Comparison of ENCODE assay signal across 10 mouse cellular contexts in the genomic region with DNA sequence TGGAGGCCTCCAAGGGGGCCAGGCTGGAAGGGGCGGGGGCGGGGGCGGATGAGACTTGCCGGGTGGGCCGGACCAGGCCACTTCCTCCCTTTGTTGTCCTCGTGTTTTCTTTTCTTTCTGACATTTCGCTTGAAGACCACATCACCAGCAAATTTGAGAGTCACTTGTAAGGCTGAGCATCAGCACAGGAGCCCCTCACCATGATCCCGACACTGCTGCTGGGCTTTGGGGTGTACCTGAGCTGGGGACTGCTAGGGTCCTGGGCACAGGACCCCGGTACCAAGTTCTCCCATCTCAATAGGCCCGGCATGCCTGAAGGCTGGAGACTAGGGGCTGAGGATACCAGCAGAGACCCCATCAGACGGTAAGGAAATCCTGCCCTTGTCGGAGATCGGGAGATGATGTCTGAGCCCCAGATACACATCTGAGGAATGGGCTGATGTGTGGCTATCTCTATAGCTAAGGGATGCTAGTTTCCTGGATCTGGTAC. TPM values are rescaled to one million over a fixed set of nuclear protein-coding genes. Genes with fewer than 3 reads are reported as not detected.
DNase-seq lines count a peak whose midpoint lies in the region; ATAC-seq and TF ChIP-seq lines count a peak whose summit lies in the region.
"Had no signal": no experiment of that assay in that cellular context is flagged by ENCODE, and none has a peak within 500 bp of the region (broad histone marks: within the 10 kb centered on the region; RNA-seq: fewer than 3 reads in every experiment).

A gene (plus strand): TSS at position 51 of the 490 bp plus-strand sequence.

- H3K4me1 ChIP-seq in liver, adult 2 months (ENCODE audit: control insufficient read depth, insufficient read depth, low read length), result no peaks in the 10 kb centered on the region
- peaks cover 56% of the 10 kb centered on the region for H3K4me1 ChIP-seq in embryonic facial prominence, embryonic 10.5 days
- H3K4me1 ChIP-seq in neural tube, embryonic 12.5 days, result peaks cover 17% of the 10 kb centered on the region

- no peak for TF ChIP-seq POLR2A in liver, adult 2 months (IDR thresholded peaks at IDR 0.05; ENCODE audit: extremely low read depth, insufficient read depth, low read length)

- H3K4me2 ChIP-seq in neural tube, embryonic 12.5 days (replicated peaks), result peak within 1 kb of the TSS; percentile 38

- H3K9me3 ChIP-seq in embryonic facial prominence, embryonic 10.5 days, result no peaks in the 10 kb centered on the region
- H3K9me3 ChIP-seq in neural tube, embryonic 12.5 days, result no peaks in the 10 kb centered on the region

- WGBS in liver, adult 2 months, result 74% methylated on average over 13 of the region's 13 CpGs
- WGBS in embryonic facial prominence, embryonic 10.5 days, result 77% methylated on average over 13 of the region's 13 CpGs
- WGBS in neural tube, embryonic 12.5 days, result 81% methylated on average over 13 of the region's 13 CpGs

- H3K27me3 ChIP-seq in liver, adult 2 months (ENCODE audit: control insufficient read depth, insufficient read depth, low read length), result no peaks in the 10 kb centered on the region
- H3K27me3 ChIP-seq in embryonic facial prominence, embryonic 10.5 days (replicated peaks; ENCODE audit: low read depth, poor library complexity, severe bottlenecking), result no peaks in the 10 kb centered on the region
- H3K27me3 ChIP-seq in neural tube, embryonic 12.5 days (replicated peaks), result no peaks in the 10 kb centered on the region

- intact Hi-C loops in heart, postnatal 25 days (cut with DNase I), result no loop called here

- H3K4me3 ChIP-seq in liver, adult 2 months (ENCODE audit: insufficient read depth, low read depth, low read length), result peak within 1 kb of the TSS; percentile 63
- H3K4me3 ChIP-seq in embryonic facial prominence, embryonic 10.5 days, result peak within 1 kb of the TSS; percentile 14
- H3K4me3 ChIP-seq in neural tube, embryonic 12.5 days, result 0 out of 2 replicates have a peak within 1 kb of the TSS, but pooled peaks have one; percentile 2

- DNase-seq in liver, adult 2 months (ENCODE audit: extremely low read depth, low read depth, low spot score), result no peak
- no peak for DNase-seq in liver
- DNase-seq in embryonic facial prominence, embryonic 10.5 days (ENCODE audit: low spot score), result no peak
- no peak for DNase-seq in heart, postnatal 25 days (ENCODE audit: low spot score)
- DNase-seq in cerebellum, postnatal 14 days, result no peak
- DNase-seq in cerebellum, adult 8-10 months, result no peak
- DNase-seq in thymus, postnatal 25 days, result no peak
- DNase-seq: cerebellum, adult 11 months; kidney, adult 8-10 months had no signal

- no peaks in the 10 kb centered on the region for H3K79me2 ChIP-seq in liver, adult 2 months (ENCODE audit: control insufficient read depth, insufficient read depth, low read length)

- no peak for TF ChIP-seq CTCF in liver, adult 2 months (IDR thresholded peaks at IDR 0.05; ENCODE audit: low read depth, low read length)

- no peak for ATAC-seq in neural tube, embryonic 12.5 days (ENCODE audit: low FRiP score, low read depth)

- peak within 1 kb of the TSS; percentile 38 for H3K27ac ChIP-seq in liver, adult 2 months (replicated peaks; ENCODE audit: insufficient read depth, low read depth, low read length)
- H3K27ac ChIP-seq in embryonic facial prominence, embryonic 10.5 days (replicated peaks), result peak within 1 kb of the TSS; percentile 72; the same call in 1 of the 2 replicates
- no peak within 1 kb of the TSS for H3K27ac ChIP-seq in neural tube, embryonic 12.5 days

- no peaks in the 10 kb centered on the region for H3K36me3 ChIP-seq in liver, adult 2 months (ENCODE audit: control insufficient read depth, insufficient read depth, low read length)
- H3K36me3 ChIP-seq in embryonic facial prominence, embryonic 10.5 days (replicated peaks), result no peaks in the 10 kb centered on the region
- no peaks in the 10 kb centered on the region for H3K36me3 ChIP-seq in neural tube, embryonic 12.5 days

- peak within 1 kb of the TSS; percentile 45 for H3K9ac ChIP-seq in liver, adult 2 months (ENCODE audit: low read depth, low read length)
- H3K9ac ChIP-seq in neural tube, embryonic 12.5 days, result 0 out of 2 replicates have a peak within 1 kb of the TSS, but pooled peaks have one; percentile 3

RNA-seq across cellular contexts. Expression of the gene that starts here (rescaled TPM):
- total RNA-seq in liver, adult 2 months (2014; rRNA removed), result 9.2 and 10.7 TPM in 2 replicates
- polyA plus RNA-seq in liver, adult 2 months (2012; rRNA removed), result 3.0 and 3.4 TPM in 2 replicates
- 6.4 and 7.8 TPM in 2 replicates for polyA plus RNA-seq in embryonic facial prominence, embryonic 10.5 days (2016; fragmentation: Nextera tagmentation; extraction: Ambion mirVana)
- total RNA-seq in heart, postnatal 25 days (2021), result 10 to 100 TPM; 38.6 to 43.2 TPM
- polyA plus RNA-seq in neural tube, embryonic 12.5 days (2016; fragmentation: Nextera tagmentation; extraction: Ambion mirVana), result 7.8 and 8.2 TPM in 2 replicates

Comparison
In these comparisons a context has a peak if more than half of its experiments do, and no peak if none do; other contexts are left out.
1. H3K4me3 ChIP-seq: peak in every context shown above with its lines; median percentile 63 in liver, adult 2 months; 14 in embryonic facial prominence, embryonic 10.5 days; 2 in neural tube, embryonic 12.5 days.